Mouse (Mus musculus): ENCODE measurements at regions not wholly inside any gene's neighbourhood (a gene's known extent, or its start where the extent isn't known, plus 50 kb on each side); places are given as distances from the start of the nearest gene placed in this dataset.

GRCm38 (mm10) chr10:114871201-114871600, 69.1 kb upstream of the Trhde start:
- intact Hi-C loops (cut with DNase I) = no loop called here
- peak in 1 of 2 experiments; percentile 20 for DNase-seq (ENCODE audit: extremely low spot score in 1 of 2, low spot score in 2 of 2)

- no peak for DNase-seq (ENCODE audit: extremely low spot score in 1 of 2, low spot score in 2 of 2)
- intact Hi-C loops (cut with DNase I) = no loop called here
Observed at GRCm38 (mm10) chr10:114857166-114857565, 55.1 kb upstream of the Trhde start.

GRCm38 (mm10) chr10:114852688-114853087, 50.6 kb upstream of the Trhde start:
- intact Hi-C loops (cut with DNase I) = no loop called here

More at GRCm38 (mm10) chr10:114852688-114853087, 50.6 kb upstream of the Trhde start:
- no peak for DNase-seq (ENCODE audit: extremely low spot score in 1 of 2, low spot score in 2 of 2)
